Mouse (Mus musculus) neural tube, embryonic 15.5 days (tissue): Measurements from ENCODE around the gene Rflna. TPM values are rescaled to one million over a fixed set of nuclear protein-coding genes. Genes with fewer than 3 reads are reported as not detected.

Experiments
- ATAC-seq: fragments of 200-750 bp; cut with Nextera tagmentation; 2 replicates; pipeline ENCODE4 v1.8.0; 2017; ENCODE audit warnings: mild to moderate bottlenecking, moderate TSS enrichment, moderate library complexity; ENCODE audit not compliant: low FRiP score
- H3K27ac ChIP-seq: fragments of 300-500 bp; sonication (generic); replicated peaks from 2 replicates; pipeline ENCODE4 v1.5.1; 2015; ENCODE audit warnings: mild to moderate bottlenecking, inconsistent platforms
- H3K27me3 ChIP-seq: fragments of 300-500 bp; sonication (generic); replicated peaks from 2 replicates; pipeline ENCODE4 v1.6.1; 2015; ENCODE audit warnings: inconsistent platforms
- H3K36me3 ChIP-seq: fragments of 300-500 bp; sonication (generic); 2 replicates; pipeline ENCODE4 v1.6.1; 2015; ENCODE audit warnings: inconsistent platforms
- H3K4me1 ChIP-seq: fragments of 300-500 bp; sonication (generic); 2 replicates; pipeline ENCODE4 v1.6.1; 2015; ENCODE audit warnings: inconsistent platforms
- H3K4me2 ChIP-seq: fragments of 300-500 bp; sonication (generic); 2 replicates; pipeline ENCODE4 v1.6.1; 2015; ENCODE audit warnings: inconsistent platforms, mild to moderate bottlenecking, moderate library complexity
- H3K4me3 ChIP-seq: fragments of 300-500 bp; sonication (generic); replicated peaks from 2 replicates; pipeline ENCODE4 v1.5.1; 2015; ENCODE audit warnings: mild to moderate bottlenecking, inconsistent platforms
- H3K9ac ChIP-seq: fragments of 300-500 bp; sonication (generic); replicated peaks from 2 replicates; pipeline ENCODE4 v1.6.1; 2015; ENCODE audit warnings: mild to moderate bottlenecking, inconsistent platforms
- H3K9me3 ChIP-seq: fragments of 300-500 bp; sonication (generic); replicated peaks from 2 replicates; pipeline ENCODE4 v1.6.1; 2016; ENCODE audit warnings: inconsistent platforms
- WGBS: fragments of 180-500 bp; shearing (Covaris S2); methylation state at CpG from one replicate; pipeline ENCODE4 v1.1.7; 2015; ENCODE audit warnings: mixed read lengths; 5-methylcytosine and 5-hydroxymethylcytosine counted together
- polyA plus RNA-seq: library from polyadenylated mRNA; unstranded; fragments of >200 nt; fragmentation: Nextera tagmentation; extraction: Ambion mirVana; gene quantifications from 2 replicates; pipeline ENCODE4 v1.2.1, GENCODE M21; 2015

Rflna gene
- polyA plus RNA-seq, 1 experiment from 2014 or later, result 7.7 TPM

DNA sequence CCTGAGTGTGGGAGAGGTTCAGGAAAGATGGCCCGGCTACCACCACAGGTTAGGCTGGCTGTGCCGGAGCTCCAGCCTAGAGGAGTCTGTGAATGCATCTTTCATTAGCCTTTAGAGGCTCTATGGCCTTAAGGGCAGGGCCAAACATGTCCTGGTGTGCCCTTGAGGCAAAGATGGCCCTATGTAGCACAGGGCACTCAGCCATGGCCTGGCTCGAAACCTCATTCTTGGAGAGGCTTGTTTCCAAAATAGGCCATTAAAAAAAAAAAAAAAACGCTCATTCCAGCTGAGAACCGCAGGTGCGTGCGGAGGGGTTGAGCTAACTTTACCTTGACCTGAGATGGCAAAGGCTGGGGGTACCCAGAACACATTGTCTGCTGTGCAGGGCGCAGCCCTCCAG is 8.6 kb downstream of the Rflna start:
- ATAC-seq, result no peak
- Histone ChIP-seq H3K36me3 (peaks cover 27% of the 10 kb centered on the region), H3K4me1 (peaks cover 8% of the 10 kb centered on the region), H3K9ac (no peak overlapping the region), H3K27me3 (no peaks in the 10 kb centered on the region), H3K4me2 (no peak overlapping the region), H3K4me3 (no peak overlapping the region), H3K9me3 (no peaks in the 10 kb centered on the region), H3K27ac (no peak overlapping the region)
- 89% methylated on average over 8 of the region's 8 CpGs for WGBS

DNA sequence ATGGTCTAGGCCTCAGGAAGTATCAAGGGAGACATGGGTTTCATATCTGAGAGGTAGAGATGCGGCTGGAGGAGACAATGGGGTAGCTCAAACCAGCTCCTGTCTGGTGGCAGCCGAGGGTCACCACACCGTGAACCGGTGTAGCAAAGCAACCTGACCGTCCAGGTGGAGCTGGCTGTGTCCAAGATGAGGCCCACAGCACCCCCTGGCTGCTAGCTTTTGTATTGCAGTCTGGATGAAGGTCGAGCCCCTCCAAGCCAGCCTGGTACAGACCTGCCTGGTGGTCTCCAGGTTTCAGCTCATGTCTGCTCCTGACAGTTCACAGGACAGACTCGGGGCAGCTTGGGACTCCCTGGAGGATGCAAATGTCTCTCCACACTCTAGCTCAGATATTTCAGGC is 11.5 kb downstream of the Rflna start:
- no peaks in the 10 kb centered on the region for H3K27me3 ChIP-seq
- no peak overlapping the region for H3K4me2 ChIP-seq
- H3K4me3 ChIP-seq, result no peak overlapping the region
- H3K36me3 ChIP-seq, result peaks cover 53% of the 10 kb centered on the region
- no peak overlapping the region for H3K27ac ChIP-seq
- 66% methylated on average over 7 of the region's 7 CpGs for WGBS
- H3K9me3 ChIP-seq, result no peaks in the 10 kb centered on the region
- no peak for ATAC-seq
- H3K4me1 ChIP-seq, result peaks cover 6% of the 10 kb centered on the region; the same call in 1 of the 2 replicates
- H3K9ac ChIP-seq, result no peak overlapping the region

GRCm38 (mm10) chr5:125015066-125015465 is 12.0 kb downstream of the Rflna start:
- WGBS, result 80% methylated on average over 3 of the region's 3 CpGs
- H3K4me3 ChIP-seq, result no peak overlapping the region
- H3K4me1 ChIP-seq, result peaks cover 9% of the 10 kb centered on the region; the same call in 1 of the 2 replicates
- H3K27ac ChIP-seq, result no peak overlapping the region
- peaks cover 49% of the 10 kb centered on the region for H3K36me3 ChIP-seq
- H3K27me3 ChIP-seq, result no peaks in the 10 kb centered on the region
- no peak overlapping the region for H3K4me2 ChIP-seq
- ATAC-seq, result no peak
- no peaks in the 10 kb centered on the region for H3K9me3 ChIP-seq
- H3K9ac ChIP-seq, result no peak overlapping the region

DNA sequence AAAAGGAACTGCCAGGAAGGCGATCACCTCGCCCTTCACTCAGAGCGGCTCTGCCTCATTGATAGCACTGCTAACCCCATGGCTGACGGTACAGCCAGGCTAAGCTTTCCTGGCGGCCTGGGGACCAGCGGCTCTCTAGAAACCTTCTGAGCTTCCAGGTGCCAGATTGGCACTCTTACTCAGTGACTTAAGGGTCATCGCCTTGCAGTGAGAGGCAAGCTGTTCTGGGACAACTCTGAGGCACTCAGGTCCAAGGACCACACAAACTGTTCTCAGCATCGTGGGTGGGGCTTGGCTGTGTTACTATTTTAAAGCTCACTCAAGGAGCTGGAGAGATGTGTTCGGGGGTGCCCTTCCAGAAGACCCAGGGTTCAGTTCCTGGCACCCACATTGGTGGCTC is 12.6 kb downstream of the Rflna start:
- Histone ChIP-seq H3K27me3 (no peaks in the 10 kb centered on the region), H3K4me3 (no peak overlapping the region), H3K4me2 (no peak overlapping the region), H3K9ac (no peak overlapping the region), H3K27ac (no peak overlapping the region), H3K4me1 (peaks cover 11% of the 10 kb centered on the region; the same call in 1 of the 2 replicates), H3K36me3 (peaks cover 49% of the 10 kb centered on the region), H3K9me3 (no peaks in the 10 kb centered on the region)
- WGBS, result 92% methylated on average over 9 of the region's 9 CpGs
- ATAC-seq, result no peak

- 92% methylated on average over 17 of the region's 17 CpGs for WGBS
- peaks cover 50% of the 10 kb centered on the region for H3K36me3 ChIP-seq
- H3K4me3 ChIP-seq, result no peak overlapping the region
Observed at GRCm38 (mm10) chr5:125016421-125017242, 13.6 kb downstream of the Rflna start.

GRCm38 (mm10) chr5:125017332-125017731 is 14.3 kb downstream of the Rflna start:
- no peak for ATAC-seq
- H3K27me3 ChIP-seq, result no peaks in the 10 kb centered on the region
- WGBS, result 65% methylated on average over 15 of the region's 15 CpGs
- no peaks in the 10 kb centered on the region for H3K9me3 ChIP-seq
- peaks cover 11% of the 10 kb centered on the region; the same call in 1 of the 2 replicates for H3K4me1 ChIP-seq
- no peak overlapping the region for H3K27ac ChIP-seq
- H3K9ac ChIP-seq, result no peak overlapping the region
- no peak overlapping the region for H3K4me2 ChIP-seq
- H3K36me3 ChIP-seq, result peaks cover 55% of the 10 kb centered on the region
- no peak overlapping the region for H3K4me3 ChIP-seq

More at GRCm38 (mm10) chr5:125016421-125017242, 13.6 kb downstream of the Rflna start:
- Histone ChIP-seq H3K4me1 (peaks cover 11% of the 10 kb centered on the region; the same call in 1 of the 2 replicates), H3K4me2 (no peak overlapping the region), H3K9ac (no peak overlapping the region), H3K27me3 (no peaks in the 10 kb centered on the region), H3K9me3 (no peaks in the 10 kb centered on the region), H3K27ac (no peak overlapping the region)
- no peak for ATAC-seq

DNA sequence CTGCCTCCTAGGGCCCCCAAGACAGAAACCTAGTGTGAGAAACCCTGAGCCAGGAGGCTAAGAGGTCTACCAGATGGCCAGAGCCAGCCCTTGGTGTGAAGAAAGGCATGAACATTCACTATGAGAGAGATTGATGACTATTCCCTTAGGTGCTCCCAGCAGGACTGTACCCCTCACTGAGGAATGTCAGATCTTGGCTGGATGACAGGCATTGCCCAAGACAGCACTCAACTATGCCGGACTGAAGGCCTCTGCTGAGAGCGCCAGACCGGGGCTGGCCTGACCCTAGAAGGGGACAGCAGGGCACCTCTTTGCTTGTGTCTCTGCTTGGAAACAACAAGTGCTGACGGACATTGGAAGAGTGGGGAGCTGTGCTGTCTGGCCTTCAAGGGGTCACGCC is 16.1 kb downstream of the Rflna start:
- H3K9ac ChIP-seq, result no peak overlapping the region
- no peak overlapping the region for H3K4me2 ChIP-seq
- WGBS, result 88% methylated on average over 5 of the region's 5 CpGs
- H3K36me3 ChIP-seq, result peaks cover 72% of the 10 kb centered on the region
- H3K4me3 ChIP-seq, result no peak overlapping the region
- H3K27me3 ChIP-seq, result no peaks in the 10 kb centered on the region
- ATAC-seq, result no peak
- no peaks in the 10 kb centered on the region for H3K9me3 ChIP-seq
- H3K27ac ChIP-seq, result no peak overlapping the region
- H3K4me1 ChIP-seq, result peaks cover 8% of the 10 kb centered on the region; the same call in 1 of the 2 replicates

DNA sequence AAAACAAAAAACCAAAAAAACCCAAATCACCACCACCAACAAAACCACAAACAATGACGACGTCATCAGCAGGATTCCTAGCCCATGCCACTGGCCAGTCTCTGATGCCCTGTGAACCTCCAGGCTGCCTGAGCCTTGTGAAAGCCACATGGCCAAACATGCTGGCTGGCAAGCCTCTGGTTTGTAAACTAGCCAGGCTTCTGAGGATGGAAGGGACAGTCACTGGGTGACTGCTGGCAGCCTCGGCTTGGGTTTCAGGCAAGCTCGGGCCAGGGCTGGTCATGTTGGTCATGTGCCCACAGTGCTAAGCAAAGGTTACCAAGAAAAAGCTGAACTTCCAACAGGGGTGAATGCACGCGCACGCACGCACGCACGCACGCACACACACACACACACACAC is 18.3 kb downstream of the Rflna start:
- H3K4me1 ChIP-seq, result peaks cover 8% of the 10 kb centered on the region; the same call in 1 of the 2 replicates
- no peaks in the 10 kb centered on the region for H3K27me3 ChIP-seq
- no peak overlapping the region for H3K27ac ChIP-seq
- no peak overlapping the region for H3K9ac ChIP-seq
- no peak for ATAC-seq
- no peak overlapping the region for H3K4me3 ChIP-seq
- peaks cover 79% of the 10 kb centered on the region for H3K36me3 ChIP-seq
- H3K4me2 ChIP-seq, result no peak overlapping the region
- H3K9me3 ChIP-seq, result no peaks in the 10 kb centered on the region
- WGBS, result 76% methylated on average over 11 of the region's 11 CpGs

- no peak for ATAC-seq
- Histone ChIP-seq H3K9me3 (no peaks in the 10 kb centered on the region), H3K9ac (no peak overlapping the region), H3K4me3 (no peak overlapping the region), H3K27ac (no peak overlapping the region), H3K4me2 (no peak overlapping the region), H3K4me1 (peaks cover 5% of the 10 kb centered on the region; the same call in 1 of the 2 replicates), H3K36me3 (peaks cover 79% of the 10 kb centered on the region), H3K27me3 (no peaks in the 10 kb centered on the region)
- WGBS, result 79% methylated on average over 14 of the region's 14 CpGs
Observed at GRCm38 (mm10) chr5:125024002-125024401, 21.0 kb downstream of the Rflna start.

DNA sequence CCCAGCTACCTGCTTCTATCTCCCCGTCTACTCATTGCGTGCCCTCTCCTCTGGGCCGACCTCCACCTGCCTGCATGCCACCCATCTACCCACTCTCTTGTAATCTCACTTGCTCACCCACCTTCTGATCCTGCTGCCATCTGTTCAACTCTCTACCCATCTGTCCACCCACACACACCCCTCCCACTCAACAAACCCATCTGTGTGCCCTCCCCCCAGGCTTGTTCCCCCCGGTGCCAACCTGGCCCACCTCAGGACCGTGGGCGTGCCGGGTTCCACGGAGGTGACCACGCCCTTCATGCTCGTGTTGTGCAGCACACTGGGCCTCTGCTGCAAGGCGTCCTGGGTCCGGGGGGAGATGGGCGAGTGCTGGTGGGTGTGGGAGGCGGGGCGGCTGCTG is 25.4 kb downstream of the Rflna start:
- peaks cover 99% of the 10 kb centered on the region for H3K36me3 ChIP-seq
- H3K27me3 ChIP-seq, result no peaks in the 10 kb centered on the region
- no peaks in the 10 kb centered on the region for H3K9me3 ChIP-seq
- ATAC-seq, result no peak
- no peak overlapping the region for H3K9ac ChIP-seq
- WGBS, result 95% methylated on average over 15 of the region's 15 CpGs
- H3K4me3 ChIP-seq, result no peak overlapping the region
- no peak overlapping the region for H3K4me2 ChIP-seq
- no peaks in the 10 kb centered on the region for H3K4me1 ChIP-seq
- H3K27ac ChIP-seq, result no peak overlapping the region

DNA sequence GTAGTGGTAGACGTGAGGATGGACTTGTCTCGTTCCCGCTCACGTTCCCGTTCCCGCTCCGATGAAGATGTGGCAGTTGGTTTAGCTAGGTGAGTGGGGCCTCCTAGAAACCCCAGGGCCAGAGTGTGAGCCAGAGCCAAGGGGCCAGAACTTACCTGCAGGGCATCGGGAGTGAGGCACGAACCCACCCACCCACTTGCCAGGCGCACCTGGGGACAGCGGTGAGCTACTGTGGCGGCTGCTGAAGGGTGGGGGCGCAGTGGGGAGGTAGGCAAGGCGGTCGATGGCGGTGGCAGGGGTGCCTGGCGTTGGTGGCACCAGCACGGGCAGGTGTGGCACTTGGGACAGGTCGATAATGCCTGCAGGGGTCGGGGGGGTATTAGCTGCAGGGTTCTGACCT is 25.9 kb downstream of the Rflna start:
- no peaks in the 10 kb centered on the region for H3K4me1 ChIP-seq
- 96% methylated on average over 20 of the region's 20 CpGs for WGBS
- H3K27me3 ChIP-seq, result no peaks in the 10 kb centered on the region
- H3K36me3 ChIP-seq, result peaks cover 99% of the 10 kb centered on the region
- H3K27ac ChIP-seq, result no peak overlapping the region
- no peak overlapping the region for H3K9ac ChIP-seq
- H3K9me3 ChIP-seq, result no peaks in the 10 kb centered on the region
- H3K4me2 ChIP-seq, result no peak overlapping the region
- no peak overlapping the region for H3K4me3 ChIP-seq
- no peak for ATAC-seq

- H3K4me2 ChIP-seq, result no peak overlapping the region
- no peaks in the 10 kb centered on the region for H3K9me3 ChIP-seq
- 88% methylated on average over 8 of the region's 8 CpGs for WGBS
- H3K27me3 ChIP-seq, result no peaks in the 10 kb centered on the region
- peaks cover 10% of the 10 kb centered on the region; the same call in 1 of the 2 replicates for H3K4me1 ChIP-seq
- no peak overlapping the region for H3K4me3 ChIP-seq
- no peak for ATAC-seq
- peaks cover 79% of the 10 kb centered on the region for H3K36me3 ChIP-seq
- H3K9ac ChIP-seq, result no peak overlapping the region
- H3K27ac ChIP-seq, result no peak overlapping the region
Observed at GRCm38 (mm10) chr5:125036483-125036882, 33.5 kb downstream of the Rflna start.
